In the genomic region with DNA sequence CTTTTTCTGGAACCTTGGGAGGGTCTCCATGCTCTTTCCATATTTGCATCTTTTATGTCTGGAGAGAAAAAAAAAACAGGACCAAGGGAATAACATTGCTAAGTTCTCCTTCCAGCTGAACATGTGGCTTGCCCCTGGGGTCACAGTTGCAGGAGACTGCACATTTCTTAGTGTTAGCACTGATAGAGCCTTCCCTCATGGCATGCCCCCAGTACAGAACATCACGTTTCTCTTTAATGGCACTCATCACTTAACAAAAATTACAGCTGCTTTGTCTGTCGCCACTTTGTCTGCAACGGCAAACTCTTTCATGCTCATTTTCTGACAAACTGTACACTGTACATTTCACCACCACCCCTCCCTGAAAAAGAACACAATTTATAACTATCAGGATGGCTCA, we compare ENCODE assay signal across 14 mouse cellular contexts.
"Had no signal": no experiment of that assay in that cellular context is flagged by ENCODE, and none has a peak within 500 bp of the region (broad histone marks: within the 10 kb centered on the region; RNA-seq: fewer than 3 reads in every experiment).

No protein-coding gene starts in this region.

- H3K27ac ChIP-seq: kidney, embryonic 15.5 days; limb, embryonic 13.5 days; liver, embryonic 14.5 days; midbrain, embryonic 10.5 days; neural tube, embryonic 15.5 days had no signal

- H3K4me1 ChIP-seq: kidney, embryonic 15.5 days; limb, embryonic 13.5 days; midbrain, embryonic 10.5 days; neural tube, embryonic 15.5 days had no signal

- H3K9me3 ChIP-seq: kidney, embryonic 15.5 days; limb, embryonic 13.5 days; midbrain, embryonic 10.5 days; neural tube, embryonic 15.5 days had no signal

- H3K27me3 ChIP-seq: kidney, embryonic 15.5 days; limb, embryonic 13.5 days; neural tube, embryonic 15.5 days had no signal

- DNase-seq: kidney, adult 2 months; kidney, postnatal 14 days; left cerebral cortex, postnatal 4 days; lung, postnatal 14 days; midbrain, embryonic 14.5 days; right cerebral cortex, adult 18-20 months; right cerebral cortex, postnatal 25 days; thymus, postnatal 36 days had no signal

- H3K4me2 ChIP-seq: kidney, embryonic 15.5 days; limb, embryonic 13.5 days; neural tube, embryonic 15.5 days had no signal

- H3K36me3 ChIP-seq: kidney, embryonic 15.5 days; limb, embryonic 13.5 days; midbrain, embryonic 10.5 days; neural tube, embryonic 15.5 days had no signal

- H3K4me3 ChIP-seq: kidney, embryonic 15.5 days; limb, embryonic 13.5 days; midbrain, embryonic 10.5 days; myocyte; neural tube, embryonic 15.5 days had no signal

- H3K9ac ChIP-seq: kidney, embryonic 15.5 days; limb, embryonic 13.5 days; liver, embryonic 14.5 days; neural tube, embryonic 15.5 days had no signal
